10 mouse cellular contexts compared by ENCODE assay signal in genomic region chr10:93325369-93325768, GRCm38 (mm10). TPM values are rescaled to one million over a fixed set of nuclear protein-coding genes. Genes with fewer than 3 reads are reported as not detected.
A peak's percentile ranks its signal among the peaks of the same experiment; 100 is the strongest.
DNase-seq lines count a peak whose midpoint lies in the region; ATAC-seq and TF ChIP-seq lines count a peak whose summit lies in the region.
"Had no signal": no experiment of that assay in that cellular context is flagged by ENCODE, and none has a peak within 500 bp of the region (broad histone marks: within the 10 kb centered on the region; RNA-seq: fewer than 3 reads in every experiment).

No protein-coding gene starts in this region.

- 33% methylated on average over 3 of the region's 3 CpGs for WGBS in liver, embryonic 16.5 days (ENCODE audit: insufficient replicate concordance)
- 37% methylated on average over 3 of the region's 3 CpGs for WGBS in liver, embryonic 12.5 days (ENCODE audit: insufficient replicate concordance)

- no peak for DNase-seq in gastrocnemius, adult 2 months
- no peak for DNase-seq in gastrocnemius, postnatal 25 days
- no peak for DNase-seq in right cerebral cortex, postnatal 25 days
- DNase-seq in cerebellum, adult 11-12 months = no peak
- DNase-seq: adrenal gland, postnatal 25 days had no signal

- no peaks in the 10 kb centered on the region for H3K27me3 ChIP-seq in liver, embryonic 16.5 days (ENCODE audit: control insufficient read depth, insufficient read depth, low read depth, low read length)
- H3K27me3 ChIP-seq in liver, embryonic 12.5 days (replicated peaks) = no peaks in the 10 kb centered on the region
- H3K27me3 ChIP-seq: Patski had no signal

- no peak overlapping the region for H3K4me2 ChIP-seq in liver, embryonic 16.5 days (ENCODE audit: low read depth, low read length)
- no peak overlapping the region for H3K4me2 ChIP-seq in liver, embryonic 12.5 days

- peaks cover 7% of the 10 kb centered on the region for H3K4me1 ChIP-seq in liver, embryonic 16.5 days (ENCODE audit: control insufficient read depth, low read depth, low read length)
- peaks cover 13% of the 10 kb centered on the region for H3K4me1 ChIP-seq in liver, embryonic 12.5 days

- H3K4me3 ChIP-seq in gastrocnemius, adult 2 months = no peak overlapping the region
- H3K4me3 ChIP-seq in liver, embryonic 16.5 days (ENCODE audit: low read depth, low read length) = no peak overlapping the region
- H3K4me3 ChIP-seq in liver, embryonic 12.5 days = no peak overlapping the region

- peak overlapping the region; percentile 79 for H3K27ac ChIP-seq in gastrocnemius, adult 2 months
- 0 out of 2 replicates have a peak overlapping the region, but pooled peaks have one; percentile 16 for H3K27ac ChIP-seq in liver, embryonic 16.5 days (ENCODE audit: low read length)
- H3K27ac ChIP-seq in liver, embryonic 12.5 days = no peak overlapping the region

- H3K36me3 ChIP-seq in liver, embryonic 16.5 days (ENCODE audit: control insufficient read depth, insufficient read depth) = no peaks in the 10 kb centered on the region
- no peaks in the 10 kb centered on the region for H3K36me3 ChIP-seq in liver, embryonic 12.5 days

- no peaks in the 10 kb centered on the region for H3K9me3 ChIP-seq in liver, embryonic 16.5 days (replicated peaks; ENCODE audit: control insufficient read depth, low read length)
- H3K9me3 ChIP-seq in liver, embryonic 12.5 days (replicated peaks) = no peaks in the 10 kb centered on the region

- TF ChIP-seq CTCF in gastrocnemius, adult 2 months (IDR thresholded peaks at IDR 0.05) = no peak

- H3K9ac ChIP-seq in liver, embryonic 16.5 days (ENCODE audit: low read depth, low read length) = no peak overlapping the region
- no peak overlapping the region for H3K9ac ChIP-seq in liver, embryonic 12.5 days

- ATAC-seq in liver, embryonic 16.5 days (ENCODE audit: low read depth) = no peak
- no peak; the same call in 1 of the 2 replicates for ATAC-seq in liver, embryonic 12.5 days
- ATAC-seq in activated CD4-positive, CD25-positive, alpha-beta regulatory T cell, adult 4 months = peak; percentile 85
- 0 out of 2 replicates have a peak, but pooled peaks have one; percentile 22 for ATAC-seq in megakaryocyte-erythroid progenitor cell, adult 5-6 weeks (replicated peaks; ENCODE audit: low FRiP score, low TSS enrichment, poor library complexity, severe bottlenecking)
- ATAC-seq: Patski had no signal

- intact Hi-C loops in gastrocnemius, adult 2 months (cut with DNase I) = no loop called here

RNA-seq across cellular contexts. Expression of gene Elk3, which starts 14.4 kb away (rescaled TPM):
- total RNA-seq in gastrocnemius, adult 2 months (2021) = 10 to 100 TPM; 11.7 to 14.2 TPM
- 10 to 100 TPM; 13.5 to 16.6 TPM for total RNA-seq in gastrocnemius, postnatal 25 days (2021)
- 4.6 and 5.1 TPM in 2 replicates for polyA plus RNA-seq in liver, embryonic 16.5 days (2015; fragmentation: Nextera tagmentation; extraction: Ambion mirVana)
- polyA plus RNA-seq in liver, embryonic 12.5 days (2016; fragmentation: Nextera tagmentation; extraction: Ambion mirVana) = 8.6 and 9.6 TPM in 2 replicates
- polyA plus RNA-seq in activated CD4-positive, CD25-positive, alpha-beta regulatory T cell, adult 4 months (2017; shearing (Covaris generic)) = 10 to 100 TPM; 30.4 to 37.0 TPM
- total RNA-seq in megakaryocyte-erythroid progenitor cell, adult 5-6 weeks (2014; fragmentation: Nextera tagmentation) = 8.7 and 8.9 TPM in 2 replicates
- total RNA-seq in megakaryocyte-erythroid progenitor cell, adult 5-6 weeks (2017) = 6.8 and 7.2 TPM in 2 replicates

Comparison
In these comparisons a context has a peak if more than half of its experiments do, and no peak if none do; other contexts are left out.
1. ATAC-seq: peak in activated CD4-positive, CD25-positive, alpha-beta regulatory T cell, adult 4 months (single experiment) and megakaryocyte-erythroid progenitor cell, adult 5-6 weeks (single experiment); none in liver, embryonic 16.5 days (single experiment) and liver, embryonic 12.5 days (single experiment).